Mouse (Mus musculus) spleen, adult 2 months (tissue): ENCODE results near the gene Acot4.

Experiments used
- CTCF ChIP-seq: fragments of 200-500 bp; IDR thresholded peaks from 2 replicates; pipeline ENCODE4 v1.5.1; 2011; ENCODE audit warnings: mild to moderate bottlenecking, inconsistent platforms; ENCODE audit not compliant: insufficient read depth, insufficient read length, insufficient replicate concordance; ENCODE audit errors: extremely low read depth
- POLR2A ChIP-seq: fragments of 200-500 bp; IDR thresholded peaks from 2 replicates; pipeline ENCODE4 v1.6.1; 2011; ENCODE audit warnings: low read depth, low read length, inconsistent platforms

- no peak for TF ChIP-seq POLR2A
- TF ChIP-seq CTCF, result no peak
Observed at GRCm38 (mm10) chr12:84071696-84072095, 33.5 kb downstream of the Acot4 start.
